Mouse (Mus musculus) cerebellum, adult 2 months (tissue): ENCODE measurements around the gene Pop5.

Source experiments
- CTCF ChIP-seq: fragments of 200-500 bp; IDR thresholded peaks from 2 replicates; pipeline ENCODE4 v1.5.1; 2011; ENCODE audit warnings: low read depth, mild to moderate bottlenecking, control low read depth, low read length, moderate library complexity, borderline replicate concordance; ENCODE audit not compliant: insufficient read depth
- POLR2A ChIP-seq: fragments of 200-500 bp; IDR thresholded peaks from 2 replicates; pipeline ENCODE4 v1.6.1; 2011; ENCODE audit warnings: low read length, control low read depth, borderline replicate concordance; ENCODE audit not compliant: insufficient read depth

- TF ChIP-seq CTCF (no peak), POLR2A (no peak)
Observed at GRCm38 (mm10) chr5:115278053-115278452, 42.4 kb downstream of the Pop5 start.
